Mouse (Mus musculus) erythroid progenitor cell, adult 5-6 weeks (primary cell): ENCODE results near the gene Tm9sf2. TPM values are rescaled to one million over a fixed set of nuclear protein-coding genes. Genes with fewer than 3 reads are reported as not detected.
"Not testable (repeated sequence)": the region's sequence is repeated elsewhere in the genome, so short reads cannot be mapped to it uniquely, and the experiment has no call there.

Experiments used
- ATAC-seq: replicated peaks from 2 replicates; pipeline ENCODE4 v1.8.0; 2016; ENCODE audit warnings: moderate number of reproducible peaks, mild to moderate bottlenecking, moderate TSS enrichment, inconsistent platforms; ENCODE audit not compliant: poor library complexity, low FRiP score, severe bottlenecking
- total RNA-seq, 2 experiments: library from RNA; stranded (forward) in 1 of 2; stranded (reverse) in 1 of 2; fragments of 150-400 nt in 1 of 2; fragments of 186-747, 209-891 nt in 1 of 2; gene quantifications; 2 replicates each; pipeline versions ENCODE4 v1.2.3 to v1.2.4; 2015 to 2017; ENCODE audit warnings: low replicate concordance in 2 of 2

Gene Tm9sf2
- total RNA-seq, 2 experiments from 2014 or later = 45.1 to 62.5 TPM

GRCm38 (mm10) chr14:122092363-122092762 lies 14.5 kb upstream of the Tm9sf2 start:
- ATAC-seq = no peak

GRCm38 (mm10) chr14:122096331-122096730 lies 10.5 kb upstream of the Tm9sf2 start:
- no peak for ATAC-seq

- ATAC-seq = no peak
Measured at GRCm38 (mm10) chr14:122099584-122099983, 7.3 kb upstream of the Tm9sf2 start.

- ATAC-seq = not testable (repeated sequence)
Measured at GRCm38 (mm10) chr14:122101890-122102289, 4.9 kb upstream of the Tm9sf2 start.

- ATAC-seq = peak; percentile 89
Measured at GRCm38 (mm10) chr14:122104881-122105280, 2.0 kb upstream of the Tm9sf2 start.

GRCm38 (mm10) chr14:122105391-122106285 lies 1.2 kb upstream of the Tm9sf2 start:
- ATAC-seq = no peak

- ATAC-seq = no peak
Measured at GRCm38 (mm10) chr14:122107481-122108214, 810 bp downstream of the Tm9sf2 start.

GRCm38 (mm10) chr14:122111681-122112080 lies 4.8 kb downstream of the Tm9sf2 start:
- ATAC-seq = no peak

GRCm38 (mm10) chr14:122112311-122112710 lies 5.5 kb downstream of the Tm9sf2 start:
- ATAC-seq = no peak

- no peak for ATAC-seq
Measured at GRCm38 (mm10) chr14:122116200-122116599, 9.4 kb downstream of the Tm9sf2 start.

- no peak for ATAC-seq
Measured at GRCm38 (mm10) chr14:122130111-122130797, 23.4 kb downstream of the Tm9sf2 start.

GRCm38 (mm10) chr14:122131644-122132043 lies 24.8 kb downstream of the Tm9sf2 start:
- ATAC-seq = no peak

GRCm38 (mm10) chr14:122136368-122136928 lies 29.6 kb downstream of the Tm9sf2 start:
- ATAC-seq = no peak

GRCm38 (mm10) chr14:122137234-122137633 lies 30.4 kb downstream of the Tm9sf2 start:
- ATAC-seq = no peak

GRCm38 (mm10) chr14:122140126-122140525 lies 33.3 kb downstream of the Tm9sf2 start:
- no peak for ATAC-seq

GRCm38 (mm10) chr14:122143585-122144269 lies 36.9 kb downstream of the Tm9sf2 start:
- no peak for ATAC-seq

GRCm38 (mm10) chr14:122145374-122145773 lies 38.5 kb downstream of the Tm9sf2 start:
- ATAC-seq = no peak

- no peak for ATAC-seq
Measured at GRCm38 (mm10) chr14:122150616-122151015, 43.8 kb downstream of the Tm9sf2 start.

- ATAC-seq = no peak
Measured at GRCm38 (mm10) chr14:122157738-122158137, 50.9 kb downstream of the Tm9sf2 start.
